Mouse (Mus musculus): ENCODE data around the gene Synpr. TPM values are rescaled to one million over a fixed set of nuclear protein-coding genes. Genes with fewer than 3 reads are reported as not detected.

Synpr gene
- polyA plus RNA-seq, 1 experiment from 2014 or later: 0.33 TPM

GRCm38 (mm10) chr14:13294200-13294599 lies 9.6 kb downstream of the Synpr start:
- no peaks in the 10 kb centered on the region for H3K36me3 ChIP-seq
- no peak overlapping the region for H3K9ac ChIP-seq
- no peaks in the 10 kb centered on the region for H3K9me3 ChIP-seq
- 67% methylated on average over 3 of the region's 3 CpGs for WGBS
- H3K27me3 ChIP-seq (replicated peaks): no peaks in the 10 kb centered on the region
- H3K4me2 ChIP-seq: no peak overlapping the region
- ATAC-seq (ENCODE audit: extremely low read depth, insufficient number of reproducible peaks, low FRiP score, low TSS enrichment): no peak
- H3K4me1 ChIP-seq: no peaks in the 10 kb centered on the region
- H3K4me3 ChIP-seq: no peak overlapping the region
- no peak overlapping the region for H3K27ac ChIP-seq (replicated peaks)

DNA sequence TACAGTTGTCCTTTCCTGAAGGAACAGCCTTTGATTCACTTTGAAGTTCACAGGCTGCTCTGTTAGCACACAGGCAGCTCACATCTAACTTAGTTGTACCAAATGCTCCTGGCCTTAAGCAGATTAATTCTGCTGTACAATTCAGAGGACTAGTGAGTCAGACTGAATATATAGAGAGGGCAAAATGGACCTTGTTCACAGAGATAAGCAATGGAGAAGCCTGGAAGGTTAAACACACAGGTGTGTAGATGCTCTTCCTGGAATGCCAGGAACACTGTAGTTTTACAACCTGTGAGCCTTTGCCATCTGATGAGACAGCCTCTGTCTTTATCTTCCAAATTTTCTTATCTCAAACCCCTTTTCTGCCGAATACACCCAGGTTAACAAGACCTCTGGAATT lies 29.7 kb downstream of the Synpr start:
- WGBS: 32% methylated on average over 1 of the region's 1 CpGs
- Histone ChIP-seq H3K36me3 (no peaks in the 10 kb centered on the region), H3K27me3 (replicated peaks) (no peaks in the 10 kb centered on the region), H3K4me1 (no peaks in the 10 kb centered on the region), H3K9me3 (no peaks in the 10 kb centered on the region), H3K4me2 (no peak overlapping the region), H3K27ac (replicated peaks) (no peak overlapping the region), H3K4me3 (no peak overlapping the region), H3K9ac (no peak overlapping the region)
- no peak for ATAC-seq (ENCODE audit: extremely low read depth, insufficient number of reproducible peaks, low FRiP score, low TSS enrichment)

- Histone ChIP-seq H3K4me1 (no peaks in the 10 kb centered on the region), H3K9ac (no peak overlapping the region), H3K27me3 (replicated peaks) (no peaks in the 10 kb centered on the region), H3K4me3 (no peak overlapping the region), H3K4me2 (no peak overlapping the region), H3K9me3 (no peaks in the 10 kb centered on the region), H3K36me3 (no peaks in the 10 kb centered on the region), H3K27ac (replicated peaks) (no peak overlapping the region)
- ATAC-seq (ENCODE audit: extremely low read depth, insufficient number of reproducible peaks, low FRiP score, low TSS enrichment): no peak
- 65% methylated on average over 2 of the region's 2 CpGs for WGBS
These were observed 43.9 kb downstream of the Synpr start for GRCm38 (mm10) chr14:13328461-13328860.

- no peak overlapping the region for H3K4me2 ChIP-seq
- no peak overlapping the region for H3K27ac ChIP-seq (replicated peaks)
- H3K9me3 ChIP-seq: no peaks in the 10 kb centered on the region
- no peak overlapping the region for H3K9ac ChIP-seq
- no peaks in the 10 kb centered on the region for H3K36me3 ChIP-seq
- no peaks in the 10 kb centered on the region for H3K27me3 ChIP-seq (replicated peaks)
- 53% methylated on average over 10 of the region's 10 CpGs for WGBS
- H3K4me3 ChIP-seq: no peak overlapping the region
- H3K4me1 ChIP-seq: no peaks in the 10 kb centered on the region
- ATAC-seq (ENCODE audit: extremely low read depth, insufficient number of reproducible peaks, low FRiP score, low TSS enrichment): no peak
These were observed 48.1 kb downstream of the Synpr start for GRCm38 (mm10) chr14:13332497-13333306.

- H3K4me3 ChIP-seq: no peak overlapping the region
- H3K9me3 ChIP-seq: no peaks in the 10 kb centered on the region
- H3K36me3 ChIP-seq: no peaks in the 10 kb centered on the region
- H3K27me3 ChIP-seq (replicated peaks): no peaks in the 10 kb centered on the region
- no peak overlapping the region for H3K4me2 ChIP-seq
- no peak overlapping the region for H3K27ac ChIP-seq (replicated peaks)
- ATAC-seq (ENCODE audit: extremely low read depth, insufficient number of reproducible peaks, low FRiP score, low TSS enrichment): no peak
- H3K9ac ChIP-seq: no peak overlapping the region
- 52% methylated on average over 5 of the region's 5 CpGs for whole genome bisulfite sequencing
- H3K4me1 ChIP-seq: no peaks in the 10 kb centered on the region
These were observed 48.8 kb downstream of the Synpr start for GRCm38 (mm10) chr14:13333372-13333771.

GRCm38 (mm10) chr14:13336162-13336561 lies 51.6 kb downstream of the Synpr start:
- no peak overlapping the region for H3K9ac ChIP-seq
- H3K9me3 ChIP-seq: no peaks in the 10 kb centered on the region
- H3K27ac ChIP-seq (replicated peaks): no peak overlapping the region
- ATAC-seq (ENCODE audit: extremely low read depth, insufficient number of reproducible peaks, low FRiP score, low TSS enrichment): no peak
- 68% methylated on average over 4 of the region's 4 CpGs for WGBS
- H3K27me3 ChIP-seq (replicated peaks): no peaks in the 10 kb centered on the region
- H3K4me3 ChIP-seq: no peak overlapping the region
- no peaks in the 10 kb centered on the region for H3K36me3 ChIP-seq
- no peak overlapping the region for H3K4me2 ChIP-seq
- no peaks in the 10 kb centered on the region for H3K4me1 ChIP-seq

GRCm38 (mm10) chr14:13340688-13341087 lies 56.1 kb downstream of the Synpr start:
- H3K4me3 ChIP-seq: no peak overlapping the region
- no peaks in the 10 kb centered on the region for H3K27me3 ChIP-seq (replicated peaks)
- H3K36me3 ChIP-seq: no peaks in the 10 kb centered on the region
- no peak overlapping the region for H3K27ac ChIP-seq (replicated peaks)
- 70% methylated on average over 4 of the region's 4 CpGs for WGBS
- no peaks in the 10 kb centered on the region for H3K9me3 ChIP-seq
- ATAC-seq (ENCODE audit: extremely low read depth, insufficient number of reproducible peaks, low FRiP score, low TSS enrichment): no peak
- no peak overlapping the region for H3K4me2 ChIP-seq
- no peaks in the 10 kb centered on the region for H3K4me1 ChIP-seq
- no peak overlapping the region for H3K9ac ChIP-seq

- ATAC-seq (ENCODE audit: extremely low read depth, insufficient number of reproducible peaks, low FRiP score, low TSS enrichment): no peak
These were observed 59.7 kb downstream of the Synpr start for GRCm38 (mm10) chr14:13344240-13344639.

GRCm38 (mm10) chr14:13349170-13349865 lies 64.7 kb downstream of the Synpr start:
- Histone ChIP-seq H3K27ac (replicated peaks) (no peak overlapping the region), H3K36me3 (no peaks in the 10 kb centered on the region), H3K4me2 (no peak overlapping the region), H3K4me1 (peaks cover 5% of the 10 kb centered on the region; the same call in 1 of the 2 replicates), H3K4me3 (no peak overlapping the region), H3K9ac (no peak overlapping the region), H3K9me3 (no peaks in the 10 kb centered on the region), H3K27me3 (replicated peaks) (no peaks in the 10 kb centered on the region)
- no peak for ATAC-seq (ENCODE audit: extremely low read depth, insufficient number of reproducible peaks, low FRiP score, low TSS enrichment)
- WGBS: 34% methylated on average over 4 of the region's 4 CpGs

More at GRCm38 (mm10) chr14:13344240-13344639, 59.7 kb downstream of the Synpr start:
- Histone ChIP-seq H3K9me3 (no peaks in the 10 kb centered on the region), H3K27ac (replicated peaks) (no peak overlapping the region), H3K4me3 (no peak overlapping the region), H3K27me3 (replicated peaks) (no peaks in the 10 kb centered on the region), H3K4me2 (no peak overlapping the region), H3K9ac (no peak overlapping the region), H3K4me1 (peaks cover 3% of the 10 kb centered on the region; the same call in 1 of the 2 replicates), H3K36me3 (no peaks in the 10 kb centered on the region)
- WGBS: 58% methylated on average over 2 of the region's 2 CpGs

- Histone ChIP-seq H3K27ac (replicated peaks) (no peak overlapping the region), H3K4me3 (no peak overlapping the region), H3K36me3 (no peaks in the 10 kb centered on the region), H3K9ac (no peak overlapping the region), H3K9me3 (no peaks in the 10 kb centered on the region), H3K4me2 (no peak overlapping the region), H3K27me3 (replicated peaks) (no peaks in the 10 kb centered on the region), H3K4me1 (peaks cover 3% of the 10 kb centered on the region; the same call in 1 of the 2 replicates)
- no peak for ATAC-seq (ENCODE audit: extremely low read depth, insufficient number of reproducible peaks, low FRiP score, low TSS enrichment)
- WGBS: 22% methylated on average over 5 of the region's 5 CpGs
These were observed 69.6 kb downstream of the Synpr start for GRCm38 (mm10) chr14:13354154-13354553.

- Histone ChIP-seq H3K9ac (no peak overlapping the region), H3K36me3 (no peaks in the 10 kb centered on the region), H3K4me3 (no peak overlapping the region), H3K27ac (replicated peaks) (no peak overlapping the region), H3K9me3 (no peaks in the 10 kb centered on the region), H3K4me2 (no peak overlapping the region), H3K27me3 (replicated peaks) (no peaks in the 10 kb centered on the region), H3K4me1 (no peaks in the 10 kb centered on the region)
- WGBS: 22% methylated on average over 7 of the region's 7 CpGs
- ATAC-seq (ENCODE audit: extremely low read depth, insufficient number of reproducible peaks, low FRiP score, low TSS enrichment): no peak
These were observed 71.2 kb downstream of the Synpr start for GRCm38 (mm10) chr14:13355569-13356362.
